Mouse (Mus musculus): Measurements from ENCODE around the gene Ncam1. TPM values are rescaled to one million over a fixed set of nuclear protein-coding genes. Genes with fewer than 3 reads are reported as not detected.

Ncam1 gene
- polyA plus RNA-seq, 1 experiment = 2.3 TPM

DNA sequence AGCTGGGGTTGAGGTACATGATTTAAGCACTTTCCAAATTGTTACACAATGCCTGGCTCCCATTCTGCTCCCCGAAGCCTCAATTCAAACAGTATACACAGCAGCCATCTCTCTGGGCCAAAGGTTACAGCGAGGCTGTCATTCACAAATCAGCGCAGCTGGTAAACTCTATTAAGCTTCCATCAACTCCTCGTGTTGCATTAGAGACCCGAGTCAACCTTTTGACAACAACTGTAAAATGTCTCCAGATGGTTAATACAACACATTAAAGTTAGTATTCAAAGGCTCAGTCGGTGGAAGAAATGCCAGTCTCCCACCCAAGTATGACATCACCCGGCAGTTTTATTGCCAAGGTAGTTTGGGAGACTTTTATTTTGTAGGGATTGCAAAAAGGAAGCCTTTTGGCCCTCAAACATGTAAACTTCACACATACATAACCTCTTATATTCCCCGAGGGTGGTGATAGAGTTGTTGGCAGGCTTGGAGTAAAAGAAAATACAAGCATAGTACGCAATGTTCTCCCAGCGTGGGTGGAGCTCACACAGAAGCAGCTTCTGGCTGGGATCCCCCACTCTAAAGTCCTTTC lies 204.7 kb downstream of the Ncam1 start:
- DNase-seq (ENCODE audit: low read depth, low spot score) = no peak
- 13% methylated on average over 10 of the region's 10 CpGs for WGBS

DNA sequence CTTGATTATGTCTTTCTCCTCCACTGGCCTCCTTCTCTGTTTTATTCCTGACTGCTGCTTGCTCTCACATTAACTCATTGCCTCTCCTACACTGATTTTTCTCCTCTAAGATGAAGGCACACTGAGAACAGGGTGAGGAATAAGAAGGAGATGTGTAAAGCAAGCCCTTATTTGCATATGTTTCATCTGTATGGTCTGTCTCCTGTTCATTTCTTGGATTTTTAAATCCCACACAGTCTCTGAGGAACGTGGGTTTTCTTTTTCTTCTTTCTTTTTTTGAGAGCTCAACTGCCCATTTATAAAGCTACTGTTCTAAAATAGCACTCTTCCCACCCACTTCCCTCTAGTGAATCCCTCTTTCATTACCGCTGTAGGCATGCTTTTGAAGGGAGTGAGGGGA lies 206.7 kb downstream of the Ncam1 start:
- WGBS = 61% methylated on average over 2 of the region's 2 CpGs
- DNase-seq (ENCODE audit: low read depth, low spot score) = no peak

DNA sequence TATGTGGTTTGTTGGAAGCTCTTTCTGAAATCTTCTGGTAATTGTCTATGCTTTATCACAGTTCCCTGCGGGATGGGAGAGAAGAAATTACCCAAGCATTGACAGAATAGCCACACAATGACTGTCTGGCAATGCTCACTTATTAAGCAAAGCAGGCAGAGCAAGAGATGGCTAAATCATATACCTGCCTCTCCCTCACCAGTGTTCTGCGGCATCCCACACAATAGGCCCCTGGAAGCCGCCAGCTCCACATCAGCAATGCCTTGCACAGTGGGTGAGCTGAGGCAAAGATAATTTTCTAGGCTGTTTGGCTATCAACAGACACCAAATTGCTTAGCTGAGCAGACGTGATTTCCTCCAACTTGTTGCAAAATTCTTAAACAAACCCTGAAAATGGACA lies 208.5 kb downstream of the Ncam1 start:
- no peak for DNase-seq (ENCODE audit: low read depth, low spot score)
- 59% methylated on average over 4 of the region's 4 CpGs for WGBS

DNA sequence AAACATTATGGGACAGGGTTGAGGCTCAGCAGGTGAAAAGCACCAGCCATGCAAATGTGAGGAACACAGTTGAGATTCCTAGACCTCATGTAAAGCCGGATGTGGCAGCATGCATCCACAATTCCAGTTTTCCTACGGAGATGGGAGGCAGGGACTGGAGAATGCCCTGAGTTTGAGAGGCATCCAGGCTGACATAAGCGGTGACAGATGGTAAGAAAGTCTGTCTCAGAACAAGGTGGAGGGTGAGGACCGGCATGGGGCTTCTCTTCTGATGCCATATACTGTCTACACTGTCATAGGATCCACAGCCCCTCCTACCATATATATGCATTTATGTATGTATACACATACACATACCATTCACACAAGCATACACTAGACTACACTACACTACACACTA lies 221.6 kb downstream of the Ncam1 start:
- WGBS = 85% methylated on average over 4 of the region's 4 CpGs

DNA sequence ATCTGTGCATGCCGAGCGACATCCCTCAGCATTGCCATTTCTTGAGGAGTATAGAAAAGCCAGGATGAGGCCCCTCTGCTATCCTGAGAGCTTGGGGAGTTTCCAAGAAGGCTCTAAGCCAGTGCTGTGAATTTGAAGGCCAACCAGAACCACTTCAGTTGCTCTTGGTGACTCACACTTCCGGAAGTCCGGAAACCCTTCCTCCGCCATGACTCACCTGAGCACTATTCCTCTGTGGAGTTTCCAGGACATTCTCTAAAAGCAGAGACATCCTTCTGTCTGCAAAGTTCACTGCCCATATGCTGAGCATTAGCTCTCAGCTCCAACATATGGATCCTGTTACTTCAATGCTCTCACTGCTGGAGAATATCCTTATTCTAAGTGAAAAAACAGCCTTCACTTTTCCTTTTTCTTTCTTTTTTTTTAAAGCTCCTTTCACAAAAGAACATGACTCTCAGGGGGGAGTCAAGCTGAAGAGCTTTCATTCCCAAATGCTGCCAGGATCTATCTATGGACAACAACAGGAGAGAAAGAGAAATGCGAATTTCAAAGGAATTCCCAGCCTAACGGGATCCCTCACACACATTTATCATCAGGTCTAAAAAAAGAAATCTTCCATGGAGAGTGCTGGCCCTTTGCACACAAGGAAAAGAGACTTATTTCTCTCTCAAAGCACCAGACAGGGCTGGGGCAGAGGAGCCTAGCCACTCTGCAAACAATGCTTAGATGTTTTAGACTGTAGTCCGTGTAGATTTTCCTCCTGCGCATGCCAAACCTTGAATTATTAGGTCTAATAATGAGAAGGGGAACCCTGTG lies 226.8 kb downstream of the Ncam1 start:
- no peak for DNase-seq (ENCODE audit: low read depth, low spot score)

More for the DNA sequence above, 221.6 kb downstream of the Ncam1 start:
- DNase-seq (ENCODE audit: low read depth, low spot score) = no peak

DNA sequence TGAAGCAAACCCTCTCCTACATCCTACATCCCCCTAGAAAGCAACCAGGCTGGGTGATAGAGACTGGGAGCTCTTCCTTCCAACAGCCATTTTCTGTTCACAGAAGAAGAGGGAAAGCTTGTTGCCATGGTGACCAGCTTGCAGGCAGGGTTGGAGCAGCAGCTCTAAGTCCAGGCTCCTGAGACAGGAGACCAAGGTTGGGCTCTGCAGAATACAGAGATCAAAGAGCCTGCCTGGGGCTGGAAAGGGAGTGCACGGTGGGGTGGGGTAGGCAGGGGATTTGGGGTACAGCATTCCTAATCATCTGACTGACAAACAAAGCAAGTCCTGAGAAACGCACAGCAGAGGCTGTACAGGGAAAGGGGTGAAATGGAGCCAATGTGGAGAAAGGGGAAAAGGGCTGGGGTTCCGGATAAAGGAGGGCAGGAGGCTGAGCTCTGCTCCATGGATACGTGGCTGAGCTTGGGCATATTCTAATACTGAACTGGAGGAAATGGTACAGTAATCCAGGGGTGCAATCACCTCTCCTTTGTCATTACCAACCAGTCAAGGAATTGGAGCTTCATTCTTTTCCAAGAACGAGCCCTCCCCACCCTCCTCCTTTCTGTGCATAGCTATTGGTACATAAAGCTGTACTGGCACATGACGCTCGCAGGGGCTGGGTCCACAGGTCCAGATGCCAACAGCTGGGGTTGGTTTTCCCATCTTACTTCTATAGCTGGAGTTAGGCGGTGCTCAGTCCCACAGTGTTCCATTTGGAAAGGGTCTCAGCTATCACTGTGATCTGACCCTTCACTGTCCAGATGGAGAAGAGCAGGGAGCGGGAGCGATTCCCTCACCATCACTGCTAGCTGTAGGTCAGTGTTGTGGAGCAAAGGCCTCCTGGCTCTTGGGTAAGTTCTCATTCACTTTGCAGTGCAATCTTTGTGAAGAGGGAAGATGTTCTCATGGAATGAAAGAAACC lies 227.7 kb downstream of the Ncam1 start:
- WGBS = 54% methylated on average over 10 of the region's 10 CpGs

More for the DNA sequence above, 226.8 kb downstream of the Ncam1 start:
- 57% methylated on average over 9 of the region's 9 CpGs for WGBS

DNA sequence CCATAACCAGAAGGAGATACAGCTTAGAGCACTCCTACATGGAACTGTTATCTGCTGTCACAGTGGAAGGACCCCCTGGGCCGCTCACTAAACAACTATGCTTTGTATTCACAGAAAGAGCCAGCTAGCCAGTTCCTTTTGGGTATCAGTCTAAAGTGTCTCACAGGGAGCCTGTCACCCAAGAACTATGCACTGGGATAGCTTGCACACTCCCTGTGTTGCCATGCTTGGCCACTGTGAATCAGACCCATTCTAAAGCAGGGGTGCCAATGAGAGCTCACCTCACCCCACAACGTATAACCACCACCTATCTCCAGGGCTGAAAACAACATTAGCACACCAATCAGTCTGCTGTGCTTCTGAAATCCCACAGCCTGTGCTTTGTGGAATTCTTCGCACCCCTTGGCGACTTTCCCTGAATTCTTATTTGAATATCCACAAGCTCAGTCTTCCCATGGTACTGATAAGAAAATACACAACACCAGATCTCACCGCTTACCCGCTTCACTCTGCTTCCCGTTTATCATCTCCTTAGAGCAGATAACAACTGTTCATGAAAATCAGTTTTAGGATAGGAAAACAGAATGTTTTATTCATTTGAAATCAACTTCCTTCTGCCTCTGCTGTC lies 228.6 kb downstream of the Ncam1 start:
- DNase-seq (ENCODE audit: low read depth, low spot score) = no peak
- 66% methylated on average over 7 of the region's 7 CpGs for WGBS

More for the DNA sequence above, 227.7 kb downstream of the Ncam1 start:
- no peak for DNase-seq (ENCODE audit: low read depth, low spot score)

DNA sequence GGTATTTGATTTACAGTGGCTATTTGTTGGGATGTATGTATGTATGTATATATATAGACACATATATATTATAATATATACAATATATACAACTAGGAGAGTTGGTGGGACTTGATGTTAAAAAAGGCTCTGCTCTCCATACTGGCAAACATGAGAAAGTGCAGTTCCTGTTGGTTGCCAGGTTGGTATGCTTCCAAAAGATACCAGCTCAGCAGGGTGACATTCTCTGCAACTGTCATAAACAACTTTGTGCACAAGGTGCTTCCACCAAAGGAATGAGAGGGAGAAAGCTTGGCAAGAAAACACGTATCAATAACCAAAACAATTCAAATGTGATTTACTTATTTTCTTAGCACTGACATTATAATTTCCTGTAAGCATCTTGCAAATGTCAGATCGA lies 232.9 kb downstream of the Ncam1 start:
- WGBS = 82% methylated on average over 2 of the region's 2 CpGs
- no peak for DNase-seq (ENCODE audit: low read depth, low spot score)

DNA sequence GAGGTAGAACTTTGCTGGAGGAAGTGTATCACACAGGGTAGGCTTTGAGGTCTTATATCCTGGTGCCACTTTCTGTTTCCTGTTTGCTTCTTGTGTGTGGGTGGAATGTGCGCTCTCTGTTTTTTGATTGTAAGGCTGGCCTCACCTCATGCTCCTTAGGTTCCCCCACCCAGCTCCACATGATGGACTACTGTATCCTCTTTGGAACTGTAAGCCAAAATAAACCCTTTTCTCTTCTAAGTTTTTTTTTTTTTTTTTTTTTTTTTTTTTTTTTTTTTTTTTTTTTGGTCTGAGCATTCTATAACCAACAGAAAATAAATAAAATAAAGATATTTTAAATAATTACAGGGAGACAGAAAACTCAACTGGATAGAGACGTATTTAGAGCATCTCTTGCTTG lies 239.8 kb downstream of the Ncam1 start:
- 82% methylated on average over 2 of the region's 2 CpGs for WGBS
- no peak for DNase-seq (ENCODE audit: low read depth, low spot score)

DNA sequence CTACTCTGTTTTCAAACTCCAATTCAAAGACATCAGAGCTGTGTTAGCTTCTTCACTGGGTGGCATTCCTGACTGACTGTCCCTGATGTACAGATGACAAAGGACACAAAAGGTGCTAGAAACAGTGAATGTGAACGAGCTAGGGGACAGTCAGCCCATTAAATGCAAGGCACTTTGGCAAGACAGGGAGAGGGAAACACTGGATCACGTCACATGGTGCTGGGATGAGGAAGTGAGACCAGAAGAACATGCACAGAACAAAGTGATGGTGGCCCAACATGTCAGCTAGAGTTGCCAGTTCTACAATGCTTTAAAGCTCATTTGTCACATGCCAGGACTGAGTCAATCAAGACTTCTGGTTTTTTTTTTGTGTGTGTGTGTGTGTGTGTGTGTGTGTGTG lies 247.4 kb downstream of the Ncam1 start:
- WGBS = 53% methylated on average over 2 of the region's 2 CpGs
- no peak for DNase-seq (ENCODE audit: low read depth, low spot score)

DNA sequence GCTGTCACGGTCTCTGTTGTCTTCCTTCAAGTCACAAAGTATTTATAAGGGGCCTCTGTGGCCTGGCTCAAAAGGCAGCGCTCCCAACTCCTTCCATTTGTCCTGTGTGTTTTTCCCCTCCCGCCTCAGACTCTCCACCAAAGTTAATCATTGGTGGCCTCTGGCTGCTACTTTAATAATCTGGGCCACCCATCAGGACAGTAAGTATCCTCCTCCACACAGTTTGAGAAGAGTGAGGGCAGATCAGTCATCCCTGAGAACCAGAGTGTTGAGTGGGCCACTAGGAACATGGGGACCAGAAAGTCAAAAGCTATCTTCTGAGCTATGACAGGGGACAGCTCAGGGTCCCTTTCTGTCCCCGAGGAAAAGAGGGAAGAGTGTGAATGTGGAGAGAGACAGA lies 256.1 kb downstream of the Ncam1 start:
- DNase-seq (ENCODE audit: low read depth, low spot score) = no peak
- WGBS = 61% methylated on average over 4 of the region's 4 CpGs

DNA sequence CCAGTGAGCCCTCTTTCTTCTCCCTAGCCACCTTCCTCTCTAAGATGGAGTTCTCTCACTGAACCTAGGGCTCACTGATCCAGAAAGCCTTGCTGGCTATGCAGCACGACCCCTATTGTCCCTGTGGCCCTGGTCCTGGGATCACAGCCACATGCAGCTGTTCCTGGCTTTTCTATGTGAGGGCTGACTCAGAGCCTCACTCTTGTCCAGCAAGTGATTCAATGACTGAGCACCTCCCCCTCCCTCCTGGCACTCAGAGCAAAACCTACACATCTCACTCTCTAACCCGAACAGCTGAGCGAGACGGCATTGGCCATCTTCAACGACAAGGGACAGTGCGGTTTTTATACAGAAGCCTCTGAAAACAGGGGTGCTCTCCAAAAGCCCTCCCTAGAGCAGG lies 260.9 kb downstream of the Ncam1 start:
- DNase-seq (ENCODE audit: low read depth, low spot score) = no peak
- WGBS = 66% methylated on average over 6 of the region's 6 CpGs

DNA sequence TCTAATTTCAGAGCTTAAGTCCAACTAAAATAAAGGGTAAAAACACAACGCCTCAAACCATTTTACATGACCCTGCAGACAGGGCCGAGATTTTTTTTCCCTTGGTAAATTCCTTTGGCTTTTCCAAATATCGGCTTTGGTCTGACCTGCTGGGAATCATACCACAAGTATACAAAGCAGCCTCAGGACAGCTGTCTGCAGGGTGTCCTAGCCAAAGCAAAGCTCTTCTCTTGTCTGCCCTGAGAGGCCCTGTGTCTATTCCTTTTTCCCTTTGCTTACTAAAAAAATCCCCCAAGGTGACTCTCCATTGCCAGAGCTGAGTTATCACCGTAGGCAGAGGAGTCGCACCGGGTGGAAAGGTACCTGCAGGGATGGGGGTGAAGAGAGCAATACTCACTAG lies 262.1 kb downstream of the Ncam1 start:
- no peak for DNase-seq (ENCODE audit: low read depth, low spot score)
- 58% methylated on average over 6 of the region's 6 CpGs for WGBS

DNA sequence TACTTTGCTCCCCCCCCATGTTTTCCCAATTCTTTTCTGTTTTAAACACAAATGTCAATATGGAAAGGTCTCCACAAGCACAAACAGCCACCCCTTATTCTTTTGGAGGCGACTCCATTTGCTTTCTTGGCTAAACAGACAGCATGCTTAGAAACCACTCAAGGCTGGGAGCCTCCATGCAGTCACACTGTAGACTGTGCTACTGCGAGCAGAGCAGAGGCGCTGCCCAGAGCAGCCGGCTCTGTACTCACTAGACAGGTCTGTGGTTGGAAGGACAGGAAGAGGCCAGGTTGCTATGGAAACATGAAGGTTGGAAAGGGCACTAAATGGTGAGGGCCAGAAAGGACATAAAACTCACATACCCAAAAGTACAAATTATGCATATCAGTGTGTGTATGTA lies 263.8 kb downstream of the Ncam1 start:
- 49% methylated on average over 4 of the region's 4 CpGs for WGBS
- DNase-seq (ENCODE audit: low read depth, low spot score) = no peak

DNA sequence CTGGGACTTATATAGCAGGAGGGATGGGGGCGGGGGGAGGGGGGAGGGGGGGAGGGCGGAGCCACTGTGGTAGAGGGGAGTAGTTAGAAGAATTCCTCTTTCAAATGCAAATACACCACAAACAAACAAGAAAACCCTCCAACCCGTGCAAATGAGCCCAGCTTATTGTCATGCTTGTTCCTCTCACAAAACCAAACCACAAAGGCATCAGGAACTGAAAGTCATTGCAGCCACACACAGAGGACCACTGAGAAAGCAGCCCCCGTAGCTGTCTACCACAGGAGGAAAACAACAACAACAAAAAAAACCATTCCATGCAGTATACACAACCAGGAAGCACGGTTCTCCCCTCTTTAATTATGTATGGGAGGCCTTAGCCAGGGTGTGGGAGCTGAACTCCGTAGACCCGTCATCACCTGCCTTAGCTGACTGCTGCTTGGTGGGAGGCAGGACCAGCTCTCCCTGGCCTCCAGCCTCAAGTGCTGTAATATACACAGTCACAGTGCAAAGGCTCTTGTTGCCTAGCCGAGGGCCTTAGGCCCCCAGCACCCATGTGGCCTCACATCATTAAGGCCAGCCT lies 264.7 kb downstream of the Ncam1 start:
- WGBS = 36% methylated on average over 8 of the region's 8 CpGs
- no peak for DNase-seq (ENCODE audit: low read depth, low spot score)

DNA sequence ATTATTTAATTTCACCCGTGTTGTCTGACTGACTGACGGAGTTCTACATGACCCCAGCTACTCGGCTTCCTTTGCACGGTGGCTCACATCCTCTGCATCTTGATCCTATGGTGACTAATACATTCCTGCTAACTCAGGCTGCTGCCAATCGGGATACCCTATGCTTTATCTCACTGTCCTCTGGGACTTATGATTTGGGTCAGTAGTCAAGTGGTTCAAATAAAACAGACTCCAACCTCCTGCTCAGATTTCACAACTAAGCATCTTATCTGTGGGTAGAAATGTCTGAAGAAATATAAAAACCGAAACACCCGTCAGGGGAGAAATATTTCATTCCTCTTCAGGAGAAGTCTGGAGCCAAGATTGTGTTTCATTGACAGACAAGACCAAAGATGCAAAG lies 265.3 kb downstream of the Ncam1 start:
- DNase-seq (ENCODE audit: low read depth, low spot score) = no peak
- 65% methylated on average over 7 of the region's 7 CpGs for WGBS

DNA sequence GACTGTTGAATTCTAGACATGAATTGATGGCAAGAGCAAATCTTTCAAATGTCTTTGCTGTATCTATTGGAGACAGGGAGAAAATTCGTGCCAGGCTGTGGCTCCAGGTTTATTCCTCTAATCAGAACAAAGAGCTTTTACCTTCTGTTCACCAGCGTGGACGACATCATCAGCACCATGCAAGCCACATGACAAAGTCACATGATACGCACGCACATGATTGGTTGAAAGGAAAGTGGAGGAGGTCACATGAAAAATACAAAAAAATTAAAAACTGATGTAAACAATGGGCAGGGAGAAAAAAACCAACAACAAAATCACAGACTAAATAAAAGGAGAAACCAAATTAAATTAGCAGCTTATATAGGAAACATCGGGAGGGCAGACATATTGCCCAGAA lies 266.9 kb downstream of the Ncam1 start:
- DNase-seq (ENCODE audit: low read depth, low spot score) = no peak
- 86% methylated on average over 6 of the region's 6 CpGs for WGBS

DNA sequence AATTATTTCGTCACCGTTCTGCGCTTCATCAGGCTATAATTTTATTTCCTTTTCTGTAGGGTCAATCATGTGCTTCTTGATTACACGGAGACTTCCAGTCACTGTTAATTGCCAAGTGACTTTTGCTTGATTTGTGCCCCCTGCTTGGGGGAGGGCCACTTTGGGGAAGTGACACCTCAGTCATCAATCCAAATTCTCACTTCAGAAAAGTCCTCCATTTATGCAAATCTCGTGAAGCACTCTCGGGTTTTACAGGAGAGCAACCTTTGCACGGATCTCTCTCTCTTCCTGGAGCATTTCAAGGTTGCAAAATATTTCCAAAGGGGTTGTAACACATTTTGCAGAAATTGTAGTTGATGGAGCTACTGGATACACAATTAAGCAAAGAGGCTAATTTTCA lies 267.5 kb downstream of the Ncam1 start:
- 57% methylated on average over 7 of the region's 7 CpGs for WGBS
- DNase-seq (ENCODE audit: low read depth, low spot score) = no peak

DNA sequence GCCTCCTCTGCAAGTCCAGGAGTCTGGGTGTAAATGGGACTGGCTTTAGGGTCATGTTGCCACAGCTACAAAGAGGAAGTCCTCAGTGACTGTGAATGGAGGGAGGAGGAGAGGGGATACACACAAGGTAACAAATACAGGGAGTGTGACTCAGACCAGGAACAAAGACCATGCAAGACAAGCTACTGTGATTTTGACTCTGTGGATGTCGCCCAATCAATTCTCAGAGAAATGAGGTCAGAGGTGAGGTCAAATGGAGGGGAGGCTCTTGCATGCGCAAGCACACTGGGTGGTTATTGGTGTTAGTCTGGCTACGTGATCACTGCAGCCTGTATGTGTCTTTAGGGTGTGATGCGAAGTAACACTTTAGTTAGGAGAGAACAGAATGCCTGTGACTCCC lies 268.0 kb downstream of the Ncam1 start:
- WGBS = 65% methylated on average over 4 of the region's 4 CpGs
- no peak for DNase-seq (ENCODE audit: low read depth, low spot score)

Data from large intestine, adult 2 months (tissue).